Mouse (Mus musculus): ENCODE results near the gene Exo5. TPM values are rescaled to one million over a fixed set of nuclear protein-coding genes. Genes with fewer than 3 reads are reported as not detected.

Gene Exo5
- total and polyA plus RNA-seq, 3 experiments = 18.1 to 20.6 TPM; not detected in 1

- DNase-seq (ENCODE audit: low read depth, low spot score) = peak; percentile 37
- H3K36me3 ChIP-seq (ENCODE audit: control insufficient read depth in 1 of 2, insufficient read depth in 2 of 2, low read length in 2 of 2) = peaks cover 0 to 8% of the 10 kb centered on the region in 2 experiments; a peak in 2 of 4 replicates
Measured at GRCm38 (mm10) chr4:120969382-120970146, 44.7 kb upstream of the Exo5 start.

DNA sequence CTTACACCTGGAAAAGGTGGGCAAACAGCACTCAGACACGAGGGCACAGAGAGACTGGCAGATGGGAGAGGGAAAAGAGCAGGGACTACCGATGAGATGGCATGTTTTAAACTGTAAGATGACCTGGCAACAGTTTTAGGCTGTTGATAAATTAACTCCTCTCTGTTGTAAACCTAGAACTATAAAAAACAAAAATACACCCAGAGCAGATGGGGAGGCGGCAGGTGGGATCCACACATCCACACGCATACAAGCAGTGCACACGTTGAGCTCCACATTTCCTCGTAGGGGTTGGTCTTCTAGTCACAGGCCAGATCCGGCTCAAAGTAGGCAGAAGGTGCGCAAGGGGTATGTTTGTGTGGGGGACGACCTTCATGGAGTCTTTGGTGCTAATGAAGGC lies 43.7 kb upstream of the Exo5 start:
- no peak overlapping the region for H3K9ac ChIP-seq (ENCODE audit: control insufficient read depth, low read depth, low read length, poor library complexity, severe bottlenecking)
- no peaks in the 10 kb centered on the region for H3K27me3 ChIP-seq (ENCODE audit: control insufficient read depth in 1 of 2, insufficient read depth in 2 of 2, low read length in 2 of 2)
- no peak overlapping the region for H3K27ac ChIP-seq (ENCODE audit: control insufficient read depth, low read depth, low read length)
- 0 out of 2 replicates have a peak, but pooled peaks cover 1% of the 10 kb centered on the region for H3K79me2 ChIP-seq (ENCODE audit: control insufficient read depth, insufficient read depth, low read length, poor library complexity)
- H3K9me3 ChIP-seq (replicated peaks; ENCODE audit: insufficient read depth, low read length) = no peaks in the 10 kb centered on the region
- TF ChIP-seq HCFC1 (IDR thresholded peaks at IDR 0.05; ENCODE audit: low read depth, low read length) (no peak), POLR2AphosphoS2 (IDR thresholded peaks at IDR 0.05; ENCODE audit: low read length) (no peak), USF2 (IDR thresholded peaks at IDR 0.05; ENCODE audit: borderline replicate concordance in 1 of 2, insufficient read depth in 1 of 2, low read depth in 1 of 2, low read length in 2 of 2) (no peak), JUND (IDR thresholded peaks at IDR 0.05; ENCODE audit: low read depth, low read length) (no peak), POLR2AphosphoS5 (IDR thresholded peaks at IDR 0.05; ENCODE audit: borderline replicate concordance, low read depth, low read length) (no peak), UBTF (IDR thresholded peaks at IDR 0.05; ENCODE audit: borderline replicate concordance, insufficient read depth, low read depth, low read length) (no peak), EP300 (IDR thresholded peaks at IDR 0.05; ENCODE audit: low read depth in 1 of 2, low read length in 2 of 2) (no peak), ZKSCAN1 (IDR thresholded peaks at IDR 0.05; ENCODE audit: low read depth, low read length) (no peak), MEF2A (IDR thresholded peaks at IDR 0.05; ENCODE audit: extremely low read depth, insufficient replicate concordance, low read depth, low read length, poor library complexity, severe bottlenecking) (no peak), ZMIZ1 (IDR thresholded peaks at IDR 0.05; ENCODE audit: low read depth, low read length) (no peak), CTCF (IDR thresholded peaks at IDR 0.05 in 2 of 3, conservative IDR thresholded peaks at IDR 0.05 in 1 of 3; ENCODE audit: control insufficient read depth in 1 of 3, insufficient read depth in 1 of 3, low read depth in 2 of 3, low read length in 3 of 3, poor library complexity in 1 of 3, severe bottlenecking in 1 of 3) (no peak), MAFK (IDR thresholded peaks at IDR 0.05; ENCODE audit: borderline replicate concordance, low read depth, low read length) (no peak), TCF12 (IDR thresholded peaks at IDR 0.05; ENCODE audit: low read depth, low read length) (no peak), BHLHE40 (IDR thresholded peaks at IDR 0.05; ENCODE audit: borderline replicate concordance, low read depth, low read length) (no peak), ZC3H11A (IDR thresholded peaks at IDR 0.05; ENCODE audit: low read depth, low read length) (no peak), USF1 (IDR thresholded peaks at IDR 0.05; ENCODE audit: low read depth, low read length) (no peak)
- no peak overlapping the region for H3K4me3 ChIP-seq (ENCODE audit: control insufficient read depth in 1 of 2, insufficient read depth in 1 of 2, low read depth in 2 of 2, low read length in 2 of 2)
- no peaks in the 10 kb centered on the region for H3K4me1 ChIP-seq (ENCODE audit: control insufficient read depth in 1 of 2, insufficient read depth in 2 of 2, low read length in 2 of 2)
- DNase-seq (ENCODE audit: low read depth, low spot score) = no peak
- H3K36me3 ChIP-seq (ENCODE audit: control insufficient read depth in 1 of 2, insufficient read depth in 2 of 2, low read length in 2 of 2) = peaks cover 0 to 7% of the 10 kb centered on the region in 2 experiments; a peak in 2 of 4 replicates

More at GRCm38 (mm10) chr4:120969382-120970146, 44.7 kb upstream of the Exo5 start:
- H3K79me2 ChIP-seq (ENCODE audit: control insufficient read depth, insufficient read depth, low read length, poor library complexity) = 0 out of 2 replicates have a peak, but pooled peaks cover 1% of the 10 kb centered on the region
- H3K9ac ChIP-seq (ENCODE audit: control insufficient read depth, low read depth, low read length, poor library complexity, severe bottlenecking) = no peak overlapping the region
- no peaks in the 10 kb centered on the region for H3K9me3 ChIP-seq (replicated peaks; ENCODE audit: insufficient read depth, low read length)
- H3K27me3 ChIP-seq (ENCODE audit: control insufficient read depth in 1 of 2, insufficient read depth in 2 of 2, low read length in 2 of 2) = no peaks in the 10 kb centered on the region
- H3K27ac ChIP-seq (ENCODE audit: control insufficient read depth, low read depth, low read length) = no peak overlapping the region
- no peak overlapping the region for H3K4me3 ChIP-seq (ENCODE audit: control insufficient read depth in 1 of 2, insufficient read depth in 1 of 2, low read depth in 2 of 2, low read length in 2 of 2)
- no peak for TF ChIP-seq NELFE (IDR thresholded peaks at IDR 0.05; ENCODE audit: low read depth, low read length)
- TF ChIP-seq SMC3 (IDR thresholded peaks at IDR 0.05; ENCODE audit: low read depth, low read length) = peak; percentile 61
- TF ChIP-seq RAD21 (IDR thresholded peaks at IDR 0.05; ENCODE audit: low read depth, low read length) = peak; percentile 5; the same call in 1 of the 2 replicates
- no peak for TF ChIP-seq ELF1 (IDR thresholded peaks at IDR 0.05; ENCODE audit: low read depth, low read length)
- TF ChIP-seq E2F4 (IDR thresholded peaks at IDR 0.05; ENCODE audit: borderline replicate concordance, low read depth, low read length) = no peak
- TF ChIP-seq CTCF (IDR thresholded peaks at IDR 0.05 in 2 of 3, conservative IDR thresholded peaks at IDR 0.05 in 1 of 3; ENCODE audit: control insufficient read depth in 1 of 3, insufficient read depth in 1 of 3, low read depth in 2 of 3, low read length in 3 of 3, poor library complexity in 1 of 3, severe bottlenecking in 1 of 3) = peak; percentile 60 to 68 (median 66)
- no peaks in the 10 kb centered on the region for H3K4me1 ChIP-seq (ENCODE audit: control insufficient read depth in 1 of 2, insufficient read depth in 2 of 2, low read length in 2 of 2)

All from MEL (cell line).